Mouse (Mus musculus) ES-E14 (cell line): ENCODE measurements around the gene Tmem81.

ENCODE experiments used
- MAFK ChIP-seq: IDR thresholded peaks from 2 replicates; pipeline ENCODE4 v1.6.1; 2014; ENCODE audit warnings: mild to moderate bottlenecking, low read depth, low read length, inconsistent platforms; ENCODE audit not compliant: insufficient read depth
- ZNF384 ChIP-seq: IDR thresholded peaks from 2 replicates; pipeline ENCODE4 v1.6.1; 2012; ENCODE audit warnings: low read depth, low read length, inconsistent platforms

GRCm38 (mm10) chr1:132476575-132476927 is 29.5 kb upstream of the Tmem81 start:
- TF ChIP-seq ZNF384: 0 out of 2 replicates have a peak, but pooled peaks have one; percentile 37
- TF ChIP-seq MAFK: no peak
